ENCODE assay signal across 29 mouse cellular contexts in the genomic region with DNA sequence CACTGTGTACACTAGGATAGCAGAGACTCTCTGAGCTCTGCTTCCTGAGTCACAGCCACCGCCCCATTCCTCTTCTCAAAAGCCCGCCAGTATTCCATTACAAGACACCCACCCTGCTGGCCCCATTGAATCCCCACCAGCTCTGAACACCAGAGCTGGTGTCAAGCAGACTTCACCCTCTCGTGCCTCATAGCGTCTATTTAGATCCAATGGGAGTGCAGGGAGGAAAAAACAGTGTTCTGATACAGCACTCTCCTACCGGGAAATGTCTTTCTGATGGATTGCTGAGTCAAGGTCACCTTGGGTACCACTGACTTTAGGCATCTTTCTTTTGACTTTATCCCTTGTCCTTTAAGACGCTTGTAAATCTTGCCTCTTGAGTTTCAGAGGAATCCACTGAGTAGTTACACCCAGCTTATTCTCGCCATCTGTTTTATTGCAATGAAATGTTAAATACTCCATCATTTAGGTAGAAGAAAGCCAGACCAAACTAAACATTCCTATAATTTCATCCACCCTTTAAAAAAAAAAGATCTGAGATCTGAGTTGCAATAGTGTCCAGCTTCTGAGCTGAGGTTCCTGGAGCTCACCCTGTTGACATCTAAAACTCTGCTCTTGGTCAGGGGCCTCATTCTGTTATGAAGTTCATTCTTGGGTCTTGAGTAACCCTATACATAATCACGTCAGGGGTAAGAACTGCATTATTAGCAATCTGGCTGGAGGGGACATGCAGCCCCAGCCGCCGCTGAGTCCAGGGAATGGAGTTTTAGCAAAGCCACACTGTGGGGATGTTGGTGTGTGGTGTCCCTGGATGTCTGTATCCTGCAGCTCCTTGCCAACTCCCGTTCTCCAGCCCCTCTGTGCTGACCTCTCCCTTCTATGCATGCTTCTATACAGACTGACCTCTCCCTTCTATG.
DNase-seq lines count a peak whose midpoint lies in the region; ATAC-seq and TF ChIP-seq lines count a peak whose summit lies in the region.
"Had no signal": no experiment of that assay in that cellular context is flagged by ENCODE, and none has a peak within 500 bp of the region (broad histone marks: within the 10 kb centered on the region; RNA-seq: fewer than 3 reads in every experiment).

No protein-coding gene starts in this region.

- no peak overlapping the region for H3K4me2 ChIP-seq in intestine, embryonic 14.5 days (ENCODE audit: low read length)
- no peak overlapping the region for H3K4me2 ChIP-seq in intestine, postnatal 0 days (replicated peaks; ENCODE audit: low read depth)
- no peak overlapping the region for H3K4me2 ChIP-seq in lung, embryonic 16.5 days (ENCODE audit: low read depth, low read length)
- no peak overlapping the region for H3K4me2 ChIP-seq in stomach, postnatal 0 days (replicated peaks; ENCODE audit: low read depth)
- H3K4me2 ChIP-seq: embryonic facial prominence, embryonic 15.5 days; forebrain, embryonic 15.5 days; hindbrain, embryonic 15.5 days; limb, embryonic 15.5 days; lung, embryonic 15.5 days; midbrain, embryonic 13.5 days had no signal

- H3K4me1 ChIP-seq in intestine, embryonic 14.5 days (replicated peaks; ENCODE audit: control insufficient read depth, insufficient read depth, low read length) = 0 out of 2 replicates have a peak, but pooled peaks cover 2% of the 10 kb centered on the region
- no peaks in the 10 kb centered on the region for H3K4me1 ChIP-seq in intestine, postnatal 0 days (replicated peaks; ENCODE audit: control insufficient read depth, insufficient read depth, low read length)
- H3K4me1 ChIP-seq in lung, embryonic 16.5 days (replicated peaks; ENCODE audit: control insufficient read depth, insufficient read depth, low read length) = peaks cover 3% of the 10 kb centered on the region; the same call in 1 of the 2 replicates
- H3K4me1 ChIP-seq in embryonic fibroblast, embryonic 13.5 days (ENCODE audit: control insufficient read depth, insufficient read depth, low read length) = peaks cover 3% of the 10 kb centered on the region; the same call in 1 of the 2 replicates
- H3K4me1 ChIP-seq in stomach, postnatal 0 days (replicated peaks; ENCODE audit: control insufficient read depth, insufficient read depth) = no peaks in the 10 kb centered on the region
- H3K4me1 ChIP-seq: embryonic facial prominence, embryonic 15.5 days; hindbrain, embryonic 15.5 days; limb, embryonic 15.5 days had no signal

- peak; percentile 33; the same call in 1 of the 2 replicates for ATAC-seq in intestine, embryonic 14.5 days (replicated peaks; ENCODE audit: low FRiP score, low TSS enrichment, low read depth)
- no peak for ATAC-seq in intestine, postnatal 0 days
- no peak for ATAC-seq in lung, embryonic 16.5 days (ENCODE audit: low read depth)
- peak; percentile 65; the same call in 1 of the 2 replicates for ATAC-seq in stomach, postnatal 0 days (ENCODE audit: low FRiP score, low TSS enrichment)
- ATAC-seq: forebrain, embryonic 15.5 days had no signal

- WGBS in intestine, embryonic 14.5 days = 60% methylated on average over 11 of the region's 11 CpGs
- 75% methylated on average over 11 of the region's 11 CpGs for WGBS in intestine, postnatal 0 days
- WGBS in lung, embryonic 16.5 days = 73% methylated on average over 11 of the region's 11 CpGs
- 48% methylated on average over 11 of the region's 11 CpGs for WGBS in stomach, postnatal 0 days

- H3K36me3 ChIP-seq in intestine, embryonic 14.5 days (ENCODE audit: control insufficient read depth, insufficient read depth, low read length) = no peaks in the 10 kb centered on the region
- H3K36me3 ChIP-seq in intestine, postnatal 0 days (ENCODE audit: control insufficient read depth, insufficient read depth) = no peaks in the 10 kb centered on the region
- H3K36me3 ChIP-seq in lung, embryonic 16.5 days (ENCODE audit: control insufficient read depth, insufficient read depth, low read length) = no peaks in the 10 kb centered on the region
- no peaks in the 10 kb centered on the region for H3K36me3 ChIP-seq in stomach, postnatal 0 days (ENCODE audit: control insufficient read depth, insufficient read depth, low read length)
- H3K36me3 ChIP-seq: embryonic facial prominence, embryonic 15.5 days; forebrain, embryonic 15.5 days; hindbrain, embryonic 15.5 days; limb, embryonic 15.5 days; midbrain, embryonic 13.5 days had no signal

- no peak overlapping the region for H3K9ac ChIP-seq in intestine, embryonic 14.5 days (ENCODE audit: low read length)
- no peak overlapping the region for H3K9ac ChIP-seq in intestine, postnatal 0 days (ENCODE audit: low read depth, low read length)
- H3K9ac ChIP-seq in lung, embryonic 16.5 days (ENCODE audit: low read length) = no peak overlapping the region
- no peak overlapping the region for H3K9ac ChIP-seq in stomach, postnatal 0 days (ENCODE audit: low read length)
- H3K9ac ChIP-seq: embryonic facial prominence, embryonic 15.5 days; forebrain, embryonic 15.5 days; hindbrain, embryonic 15.5 days; limb, embryonic 15.5 days; liver, embryonic 14.5 days; lung, embryonic 15.5 days; midbrain, embryonic 13.5 days had no signal

- no peak for TF ChIP-seq POLR2A in embryonic fibroblast, embryonic 13.5 days (IDR thresholded peaks at IDR 0.05; ENCODE audit: low read depth, low read length)

- H3K27ac ChIP-seq in intestine, embryonic 14.5 days (ENCODE audit: low read depth) = peak overlapping the region; percentile 74
- H3K27ac ChIP-seq in intestine, postnatal 0 days (ENCODE audit: low read depth, low read length) = no peak overlapping the region
- H3K27ac ChIP-seq in lung, embryonic 16.5 days (ENCODE audit: low read length) = peak overlapping the region; percentile 41; the same call in 1 of the 2 replicates
- peak overlapping the region; percentile 73 for H3K27ac ChIP-seq in embryonic fibroblast, embryonic 13.5 days (ENCODE audit: insufficient read depth, low read length)
- peak overlapping the region; percentile 70 for H3K27ac ChIP-seq in stomach, postnatal 0 days (replicated peaks)
- H3K27ac ChIP-seq: embryonic facial prominence, embryonic 15.5 days; forebrain, embryonic 15.5 days; hindbrain, embryonic 15.5 days; limb, embryonic 15.5 days; liver, embryonic 14.5 days; lung, embryonic 15.5 days; midbrain, embryonic 13.5 days had no signal

- no peaks in the 10 kb centered on the region for H3K9me3 ChIP-seq in intestine, embryonic 14.5 days (ENCODE audit: control insufficient read depth, low read length)
- no peaks in the 10 kb centered on the region for H3K9me3 ChIP-seq in intestine, postnatal 0 days (ENCODE audit: control insufficient read depth)
- no peaks in the 10 kb centered on the region for H3K9me3 ChIP-seq in lung, embryonic 16.5 days (ENCODE audit: control insufficient read depth, low read length)
- H3K9me3 ChIP-seq in stomach, postnatal 0 days (ENCODE audit: control insufficient read depth, low read length) = no peaks in the 10 kb centered on the region
- H3K9me3 ChIP-seq: embryonic facial prominence, embryonic 15.5 days; forebrain, embryonic 15.5 days; hindbrain, embryonic 15.5 days; limb, embryonic 15.5 days; lung, embryonic 15.5 days; megakaryocyte, embryonic 14.5 days; midbrain, embryonic 13.5 days had no signal

- no peak for TF ChIP-seq EP300 in stomach, postnatal 0 days (optimal IDR thresholded peaks at IDR 0.05)

- TF ChIP-seq CTCF in intestine, postnatal 0 days (IDR thresholded peaks at IDR 0.05; ENCODE audit: low read depth) = no peak
- TF ChIP-seq CTCF in embryonic fibroblast, embryonic 13.5 days (IDR thresholded peaks at IDR 0.05; ENCODE audit: borderline replicate concordance, insufficient read depth, low read length) = no peak
- TF ChIP-seq CTCF in stomach, postnatal 0 days (IDR thresholded peaks at IDR 0.05; ENCODE audit: low read depth) = no peak

- DNase-seq in intestine, embryonic 14.5 days (ENCODE audit: low spot score) = no peak
- no peak for DNase-seq in lung, postnatal 4 days
- no peak for DNase-seq in stomach, postnatal 0 days (ENCODE audit: low spot score)
- no peak for DNase-seq in testis, postnatal 14 days (ENCODE audit: low spot score)
- DNase-seq in right cerebral cortex, adult 18-20 months = no peak
- DNase-seq: adrenal gland, postnatal 25 days; cerebellum, adult 8-10 months; cerebellum, postnatal 36 days; embryo, embryonic 11 days; gastrocnemius, postnatal 25 days; heart, adult 18-20 months; heart, postnatal 4 days; kidney, adult 18-20 months; left cerebral cortex, postnatal 4 days; right cerebral cortex, postnatal 14 days; thymus, adult 18-20 months; thymus, postnatal 4 days had no signal

- H3K27me3 ChIP-seq in intestine, embryonic 14.5 days (replicated peaks; ENCODE audit: control insufficient read depth, insufficient read depth, low read length) = no peaks in the 10 kb centered on the region
- no peaks in the 10 kb centered on the region for H3K27me3 ChIP-seq in intestine, postnatal 0 days (replicated peaks; ENCODE audit: control insufficient read depth, insufficient read depth, low read length)
- H3K27me3 ChIP-seq in lung, embryonic 16.5 days (ENCODE audit: control insufficient read depth, insufficient read depth, low read depth, low read length) = no peaks in the 10 kb centered on the region
- H3K27me3 ChIP-seq in stomach, postnatal 0 days (ENCODE audit: control insufficient read depth, insufficient read depth, low read length) = no peaks in the 10 kb centered on the region
- H3K27me3 ChIP-seq: CH12.LX; embryonic facial prominence, embryonic 15.5 days; forebrain, embryonic 15.5 days; hindbrain, embryonic 15.5 days; limb, embryonic 15.5 days; lung, embryonic 15.5 days; megakaryocyte, embryonic 14.5 days; midbrain, embryonic 13.5 days had no signal

- H3K4me3 ChIP-seq in intestine, embryonic 14.5 days (ENCODE audit: low read depth, low read length) = no peak overlapping the region
- no peak overlapping the region for H3K4me3 ChIP-seq in intestine, postnatal 0 days (ENCODE audit: low read depth, low read length)
- H3K4me3 ChIP-seq in lung, embryonic 16.5 days (ENCODE audit: low read length) = no peak overlapping the region
- no peak overlapping the region for H3K4me3 ChIP-seq in embryonic fibroblast, embryonic 13.5 days (ENCODE audit: insufficient read depth, low read length)
- H3K4me3 ChIP-seq in stomach, postnatal 0 days (ENCODE audit: low read depth, low read length) = no peak overlapping the region
- H3K4me3 ChIP-seq: embryonic facial prominence, embryonic 15.5 days; forebrain, embryonic 15.5 days; hindbrain, embryonic 15.5 days; limb, embryonic 15.5 days; lung, embryonic 15.5 days; midbrain, embryonic 13.5 days had no signal

Comparison
In these comparisons a context has a peak if more than half of its experiments do, and no peak if none do; other contexts are left out.
1. ATAC-seq: peak in intestine, embryonic 14.5 days (single experiment) and stomach, postnatal 0 days (single experiment); none in intestine, postnatal 0 days (single experiment) and lung, embryonic 16.5 days (single experiment).